Mouse (Mus musculus): ENCODE results near the gene Slc4a1. TPM values are rescaled to one million over a fixed set of nuclear protein-coding genes. Genes with fewer than 3 reads are reported as not detected.

Slc4a1 gene
- polyA plus RNA-seq, 1 experiment from 2014 or later: 1.6 TPM

DNA sequence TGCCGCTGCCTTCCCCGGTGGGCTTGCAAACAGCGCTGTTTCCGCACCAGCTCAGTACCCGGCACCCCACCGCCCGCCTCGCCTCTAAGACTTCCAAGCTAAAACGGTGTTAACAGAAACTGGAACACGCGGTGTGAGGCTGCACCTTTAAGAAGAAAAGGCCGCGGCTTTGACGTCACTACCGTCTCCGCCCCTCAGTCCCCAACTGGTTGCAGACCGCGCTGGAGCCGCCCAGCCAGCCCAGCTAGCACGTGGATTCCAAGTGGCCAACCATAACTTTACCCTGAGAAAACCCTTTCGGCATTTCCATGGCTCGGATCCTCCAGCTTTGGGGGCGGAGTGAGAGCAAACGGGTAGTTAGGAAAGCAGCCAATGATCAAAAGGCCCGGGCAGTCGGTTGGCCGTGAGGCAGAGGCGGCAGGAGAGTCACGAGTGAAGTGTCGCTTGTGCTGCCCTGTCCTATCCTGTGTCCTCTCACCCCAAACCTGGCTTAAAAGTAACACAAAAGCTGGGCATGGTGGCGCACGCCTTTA, 42.4 kb upstream of the Slc4a1 start:
- Histone ChIP-seq H3K4me2 (ENCODE audit: low read depth, low read length) (peak overlapping the region; percentile 90), H3K4me3 (ENCODE audit: low read depth, low read length) (peak overlapping the region; percentile 75), H3K27ac (ENCODE audit: low read depth, low read length) (peak overlapping the region; percentile 74), H3K27me3 (ENCODE audit: control insufficient read depth, insufficient read depth, low read length) (no peaks in the 10 kb centered on the region), H3K36me3 (ENCODE audit: control insufficient read depth, insufficient read depth, low read length) (peaks cover 11% of the 10 kb centered on the region), H3K9me3 (ENCODE audit: control insufficient read depth, low read length) (no peaks in the 10 kb centered on the region), H3K4me1 (ENCODE audit: control insufficient read depth, insufficient read depth, low read length) (peaks cover 25% of the 10 kb centered on the region), H3K9ac (replicated peaks; ENCODE audit: low read depth, low read length) (no peak overlapping the region)
- WGBS: under 1% methylated on average over 32 of the region's 32 CpGs
- ATAC-seq (ENCODE audit: low read depth): peak; percentile 92

DNA sequence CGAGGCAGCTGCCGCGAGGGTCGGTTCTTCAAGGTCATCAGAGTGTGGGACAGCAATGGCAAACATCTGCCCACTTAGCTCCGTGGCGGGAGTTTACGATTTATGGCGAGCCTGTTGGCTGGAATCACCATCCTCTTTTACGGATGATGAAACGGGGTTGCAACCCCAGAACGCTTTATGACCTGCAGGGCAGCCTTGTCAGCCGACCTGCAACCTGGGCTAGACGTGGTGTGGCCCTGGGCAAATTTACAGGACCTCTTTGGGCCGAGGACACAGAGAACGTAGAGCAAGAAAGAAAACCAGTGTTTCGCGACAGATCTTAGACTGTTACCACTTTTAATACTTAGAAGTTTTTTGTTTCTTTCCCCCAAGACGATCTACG, 41.8 kb upstream of the Slc4a1 start, which contains the start of gene Slc25a39:
Gene Slc25a39 (minus strand): TSS at position 113 of the 382 bp plus-strand sequence.
- Histone ChIP-seq H3K27me3 (ENCODE audit: control insufficient read depth, insufficient read depth, low read length) (no peaks in the 10 kb centered on the region), H3K4me2 (ENCODE audit: low read depth, low read length) (peak within 1 kb of the TSS; percentile 90), H3K27ac (ENCODE audit: low read depth, low read length) (peak within 1 kb of the TSS; percentile 83), H3K9ac (replicated peaks; ENCODE audit: low read depth, low read length) (peak within 1 kb of the TSS; percentile 88), H3K4me1 (ENCODE audit: control insufficient read depth, insufficient read depth, low read length) (peaks cover 25% of the 10 kb centered on the region), H3K36me3 (ENCODE audit: control insufficient read depth, insufficient read depth, low read length) (peaks cover 17% of the 10 kb centered on the region), H3K4me3 (ENCODE audit: low read depth, low read length) (peak within 1 kb of the TSS; percentile 75), H3K9me3 (ENCODE audit: control insufficient read depth, low read length) (no peaks in the 10 kb centered on the region)
- under 1% methylated on average over 19 of the region's 19 CpGs for WGBS
- ATAC-seq (ENCODE audit: low read depth): no peak

DNA sequence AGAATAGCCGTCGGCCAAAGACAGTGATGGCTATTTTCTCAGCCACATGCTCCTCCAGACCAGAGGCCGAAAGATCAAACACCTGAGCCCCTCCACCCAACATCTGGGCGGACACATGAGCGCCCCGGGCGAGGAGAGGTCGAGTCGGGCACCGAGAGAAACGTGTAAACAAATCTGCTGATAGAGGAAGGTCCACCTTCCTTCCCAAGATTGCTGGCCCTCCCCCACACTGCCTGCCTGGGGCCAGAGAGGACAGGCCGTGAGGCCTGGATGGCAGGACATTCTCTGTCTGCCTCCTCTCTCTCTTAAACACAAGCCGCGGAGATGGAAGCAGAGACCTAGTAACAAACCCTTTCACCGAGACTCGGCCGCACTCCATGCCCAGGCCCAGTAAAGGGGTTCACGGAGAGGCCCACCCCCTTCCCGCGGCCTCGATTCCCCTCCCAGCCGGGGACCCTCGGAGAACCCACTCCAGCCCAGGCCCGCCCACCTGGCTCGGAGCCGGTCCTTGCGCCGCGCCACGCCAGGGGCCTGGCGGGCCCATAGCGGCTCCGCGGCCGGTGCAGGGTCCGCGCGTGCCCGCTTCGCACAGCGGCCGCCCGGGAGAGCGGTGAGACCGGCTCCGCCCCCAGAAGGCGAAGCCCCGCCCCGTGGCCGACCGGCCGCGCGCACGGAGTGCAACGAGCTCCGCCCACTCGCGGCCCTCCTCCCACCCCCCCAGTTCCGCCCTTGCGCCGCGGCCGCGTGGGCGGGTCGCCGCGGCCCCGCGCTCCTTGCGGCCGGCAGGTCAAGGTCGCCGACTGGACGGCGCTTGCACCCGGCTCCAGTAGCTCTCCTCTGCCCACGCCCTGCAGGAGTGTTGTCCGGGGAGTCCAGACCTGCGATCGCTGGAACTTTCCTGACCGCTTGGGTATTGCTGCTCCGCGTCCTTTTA, 41.2 kb upstream of the Slc4a1 start:
- Histone ChIP-seq H3K27ac (ENCODE audit: low read depth, low read length) (peak overlapping the region; percentile 83), H3K36me3 (ENCODE audit: control insufficient read depth, insufficient read depth, low read length) (peaks cover 24% of the 10 kb centered on the region), H3K4me1 (ENCODE audit: control insufficient read depth, insufficient read depth, low read length) (peaks cover 25% of the 10 kb centered on the region), H3K9ac (replicated peaks; ENCODE audit: low read depth, low read length) (peak overlapping the region; percentile 88), H3K4me3 (ENCODE audit: low read depth, low read length) (peak overlapping the region; percentile 75), H3K9me3 (ENCODE audit: control insufficient read depth, low read length) (no peaks in the 10 kb centered on the region), H3K27me3 (ENCODE audit: control insufficient read depth, insufficient read depth, low read length) (no peaks in the 10 kb centered on the region), H3K4me2 (ENCODE audit: low read depth, low read length) (peak overlapping the region; percentile 90)
- peak; percentile 70 for ATAC-seq (ENCODE audit: low read depth)
- under 1% methylated on average over 84 of the region's 85 CpGs for WGBS

DNA sequence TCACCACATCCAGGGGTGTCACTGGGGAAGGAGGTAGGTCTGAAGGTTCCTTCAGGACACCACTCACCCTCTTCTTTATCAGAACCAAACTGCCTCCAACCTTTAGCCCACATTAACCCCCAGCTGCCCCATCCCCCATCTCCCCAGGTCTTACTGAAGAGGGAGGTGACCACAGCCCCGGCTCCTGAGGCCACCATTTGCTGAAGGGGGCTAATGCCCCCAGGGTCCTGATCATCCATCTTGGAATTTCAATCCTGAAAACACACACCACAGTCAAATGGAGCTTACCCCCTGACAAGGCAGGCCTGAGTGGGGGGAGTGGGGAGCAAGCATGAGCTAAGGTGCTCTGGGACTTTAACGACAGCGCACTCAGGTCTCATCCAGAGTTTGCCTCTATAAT, 40.4 kb upstream of the Slc4a1 start:
- H3K4me3 ChIP-seq (ENCODE audit: low read depth, low read length): peak overlapping the region; percentile 75
- H3K4me2 ChIP-seq (ENCODE audit: low read depth, low read length): peak overlapping the region; percentile 90
- WGBS: 10% methylated on average over 3 of the region's 3 CpGs
- peaks cover 25% of the 10 kb centered on the region for H3K4me1 ChIP-seq (ENCODE audit: control insufficient read depth, insufficient read depth, low read length)
- no peaks in the 10 kb centered on the region for H3K9me3 ChIP-seq (ENCODE audit: control insufficient read depth, low read length)
- no peak for ATAC-seq (ENCODE audit: low read depth)
- peak overlapping the region; percentile 83 for H3K27ac ChIP-seq (ENCODE audit: low read depth, low read length)
- H3K27me3 ChIP-seq (ENCODE audit: control insufficient read depth, insufficient read depth, low read length): no peaks in the 10 kb centered on the region
- peak overlapping the region; percentile 88 for H3K9ac ChIP-seq (replicated peaks; ENCODE audit: low read depth, low read length)
- H3K36me3 ChIP-seq (ENCODE audit: control insufficient read depth, insufficient read depth, low read length): peaks cover 31% of the 10 kb centered on the region

DNA sequence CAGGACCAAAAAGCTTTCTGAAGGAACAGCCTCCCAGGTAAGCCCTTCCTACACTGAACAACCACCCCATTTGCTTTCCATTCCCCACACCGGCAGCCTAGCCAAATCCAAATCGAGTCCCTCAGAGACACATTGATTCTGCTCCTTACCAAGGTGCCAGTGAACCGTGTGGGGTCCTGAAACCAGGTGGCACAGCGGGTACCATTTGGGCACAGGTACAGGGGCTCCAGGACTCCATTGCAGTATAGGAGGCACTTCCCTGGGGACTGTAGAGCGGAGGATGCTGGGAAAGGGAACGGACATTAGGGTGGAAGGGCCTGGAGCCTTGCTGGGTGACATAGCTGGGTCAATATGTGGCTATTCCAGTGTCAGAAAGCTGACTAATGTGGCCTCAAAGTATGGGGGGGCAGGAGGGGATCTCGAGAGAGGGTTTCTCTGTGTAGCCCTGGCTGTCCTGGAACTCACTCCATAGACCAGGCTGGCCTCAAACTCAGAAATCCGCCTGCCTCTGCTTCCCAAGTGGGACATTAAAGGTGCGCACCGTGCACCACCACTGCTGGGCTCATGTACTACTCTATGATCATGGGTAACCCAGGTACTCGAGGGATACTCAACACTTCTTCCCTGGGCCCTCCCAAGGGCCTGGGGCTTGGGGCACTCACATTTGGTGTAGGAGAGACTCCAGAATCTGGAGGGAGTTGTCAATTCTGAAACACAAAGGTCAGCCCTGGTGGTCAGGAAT, 39.7 kb upstream of the Slc4a1 start:
- Histone ChIP-seq H3K9ac (replicated peaks; ENCODE audit: low read depth, low read length) (peak overlapping the region; percentile 88; the same call in 1 of the 2 replicates), H3K4me1 (ENCODE audit: control insufficient read depth, insufficient read depth, low read length) (peaks cover 25% of the 10 kb centered on the region), H3K36me3 (ENCODE audit: control insufficient read depth, insufficient read depth, low read length) (peaks cover 31% of the 10 kb centered on the region)

DNA sequence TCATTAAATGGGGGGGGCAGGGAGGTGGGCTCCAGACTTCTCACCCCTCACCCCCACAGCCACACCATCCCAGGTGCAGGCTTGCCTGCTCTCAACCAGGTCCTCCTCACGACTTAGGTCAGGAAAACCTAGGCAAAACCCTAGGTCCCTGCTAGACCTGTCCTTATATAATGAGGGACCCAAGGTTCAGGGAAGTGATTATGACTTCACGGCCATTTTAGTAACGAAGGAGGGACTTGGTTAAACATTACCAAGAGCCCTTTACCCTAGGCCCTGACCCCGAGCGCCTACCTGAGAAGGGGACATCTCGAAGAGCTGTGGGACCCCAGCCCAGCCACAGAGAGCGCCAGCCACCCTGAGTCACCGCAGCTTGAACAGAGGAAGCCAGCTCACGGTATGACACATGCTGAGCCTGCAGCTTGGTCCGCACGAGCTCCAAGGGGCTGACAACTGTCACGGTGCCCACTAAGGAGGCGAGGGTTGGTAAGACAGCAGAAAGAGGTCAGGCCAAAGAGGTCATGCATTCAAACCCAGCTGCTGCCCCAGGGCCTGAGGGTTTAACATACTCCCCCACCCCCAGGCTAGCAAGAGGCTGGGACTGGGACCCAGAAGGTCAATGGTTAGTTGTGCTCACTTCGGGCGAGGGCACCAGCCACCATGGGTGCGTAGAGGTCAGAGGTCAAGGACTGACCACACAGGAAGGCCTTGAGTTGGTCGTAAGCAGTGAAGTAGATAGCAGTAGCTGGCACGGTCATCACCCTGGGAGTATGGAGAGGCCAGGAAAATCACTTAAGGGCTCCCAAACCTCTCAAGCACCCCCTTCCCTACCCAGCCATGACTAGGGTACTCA, 38.4 kb upstream of the Slc4a1 start:
- no peak overlapping the region for H3K27ac ChIP-seq (ENCODE audit: low read depth, low read length)
- ATAC-seq (ENCODE audit: low read depth): no peak
- no peak overlapping the region for H3K4me2 ChIP-seq (ENCODE audit: low read depth, low read length)
- H3K4me1 ChIP-seq (ENCODE audit: control insufficient read depth, insufficient read depth, low read length): peaks cover 27% of the 10 kb centered on the region
- peaks cover 35% of the 10 kb centered on the region for H3K36me3 ChIP-seq (ENCODE audit: control insufficient read depth, insufficient read depth, low read length)
- WGBS: 77% methylated on average over 18 of the region's 18 CpGs
- H3K9ac ChIP-seq (replicated peaks; ENCODE audit: low read depth, low read length): no peak overlapping the region
- H3K9me3 ChIP-seq (ENCODE audit: control insufficient read depth, low read length): no peaks in the 10 kb centered on the region
- no peaks in the 10 kb centered on the region for H3K27me3 ChIP-seq (ENCODE audit: control insufficient read depth, insufficient read depth, low read length)
- H3K4me3 ChIP-seq (ENCODE audit: low read depth, low read length): no peak overlapping the region

More for the DNA sequence above, 39.7 kb upstream of the Slc4a1 start:
- Histone ChIP-seq H3K9me3 (ENCODE audit: control insufficient read depth, low read length) (no peaks in the 10 kb centered on the region), H3K4me3 (ENCODE audit: low read depth, low read length) (no peak overlapping the region), H3K27ac (ENCODE audit: low read depth, low read length) (no peak overlapping the region), H3K27me3 (ENCODE audit: control insufficient read depth, insufficient read depth, low read length) (no peaks in the 10 kb centered on the region), H3K4me2 (ENCODE audit: low read depth, low read length) (peak overlapping the region; percentile 90)
- 88% methylated on average over 11 of the region's 11 CpGs for WGBS
- ATAC-seq (ENCODE audit: low read depth): no peak

DNA sequence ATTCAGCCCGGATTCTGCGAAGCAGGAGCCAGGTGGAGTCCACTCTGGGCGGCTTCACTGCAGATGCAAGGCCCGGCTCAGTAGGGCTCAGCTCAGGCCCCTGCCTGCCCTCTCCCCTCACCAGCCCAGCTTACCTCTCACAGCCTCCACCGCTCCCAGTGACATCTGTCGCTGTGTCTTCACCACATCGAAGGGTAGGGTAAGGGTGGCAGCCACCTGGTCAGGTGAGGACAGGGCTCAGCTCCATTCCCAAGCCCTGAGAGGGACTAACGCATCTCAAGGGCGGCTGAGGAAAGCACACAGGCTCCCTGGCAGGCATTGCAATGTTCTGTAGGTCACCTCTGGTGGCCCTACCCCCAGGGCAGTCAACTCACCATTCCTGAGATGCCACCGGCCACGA, 37.7 kb upstream of the Slc4a1 start:
- Histone ChIP-seq H3K4me1 (ENCODE audit: control insufficient read depth, insufficient read depth, low read length) (peaks cover 32% of the 10 kb centered on the region), H3K9ac (replicated peaks; ENCODE audit: low read depth, low read length) (no peak overlapping the region), H3K27me3 (ENCODE audit: control insufficient read depth, insufficient read depth, low read length) (no peaks in the 10 kb centered on the region), H3K36me3 (ENCODE audit: control insufficient read depth, insufficient read depth, low read length) (peaks cover 35% of the 10 kb centered on the region), H3K4me2 (ENCODE audit: low read depth, low read length) (no peak overlapping the region), H3K9me3 (ENCODE audit: control insufficient read depth, low read length) (no peaks in the 10 kb centered on the region), H3K27ac (ENCODE audit: low read depth, low read length) (no peak overlapping the region), H3K4me3 (ENCODE audit: low read depth, low read length) (no peak overlapping the region)
- 96% methylated on average over 11 of the region's 11 CpGs for WGBS
- no peak for ATAC-seq (ENCODE audit: low read depth)

DNA sequence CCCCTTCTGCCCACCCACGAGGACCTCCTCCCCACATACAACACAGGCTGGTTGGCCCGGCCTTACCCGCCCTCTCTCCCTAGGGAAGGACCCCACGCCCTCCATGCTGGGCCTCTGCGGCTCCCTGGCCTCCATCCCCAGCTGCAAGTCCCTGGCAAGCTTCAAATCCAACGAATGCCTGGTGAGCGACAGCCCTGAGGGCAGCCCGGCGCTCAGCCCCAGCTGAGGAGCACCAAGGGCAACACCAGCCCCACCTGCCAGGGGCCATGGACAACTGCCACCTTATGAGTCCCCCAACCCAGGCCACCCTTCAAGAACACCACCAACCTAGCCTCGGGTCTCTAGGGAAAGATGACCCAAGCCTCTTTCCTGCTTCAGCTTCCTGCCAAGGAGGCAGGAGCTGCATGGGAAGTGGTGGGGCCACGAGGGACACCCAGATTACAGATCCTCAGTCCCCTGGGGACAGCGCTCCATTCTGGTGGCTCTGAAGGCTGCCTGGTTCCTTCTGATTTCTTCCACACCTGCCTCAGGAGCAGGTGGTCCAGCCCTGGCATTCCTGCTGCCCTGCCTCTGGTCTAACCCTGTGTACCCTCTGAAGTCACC, 36.0 kb upstream of the Slc4a1 start:
- H3K36me3 ChIP-seq (ENCODE audit: control insufficient read depth, insufficient read depth, low read length): peaks cover 38% of the 10 kb centered on the region
- no peaks in the 10 kb centered on the region for H3K27me3 ChIP-seq (ENCODE audit: control insufficient read depth, insufficient read depth, low read length)
- 36% methylated on average over 12 of the region's 12 CpGs for WGBS
- no peak overlapping the region for H3K4me2 ChIP-seq (ENCODE audit: low read depth, low read length)
- no peak for ATAC-seq (ENCODE audit: low read depth)
- no peak overlapping the region for H3K4me3 ChIP-seq (ENCODE audit: low read depth, low read length)
- H3K9me3 ChIP-seq (ENCODE audit: control insufficient read depth, low read length): no peaks in the 10 kb centered on the region
- H3K9ac ChIP-seq (replicated peaks; ENCODE audit: low read depth, low read length): no peak overlapping the region
- peak overlapping the region; percentile 10 for H3K27ac ChIP-seq (ENCODE audit: low read depth, low read length)
- peaks cover 39% of the 10 kb centered on the region for H3K4me1 ChIP-seq (ENCODE audit: control insufficient read depth, insufficient read depth, low read length)

All from neural tube, embryonic 14.5 days (tissue).